Mouse (Mus musculus): ENCODE data around the gene Mthfr.

GRCm38 (mm10) chr4:148038600-148039253 lies at the start of gene Mthfr, which contains the start of gene Clcn6:
- TF ChIP-seq CTCF (IDR thresholded peaks at IDR 0.05; ENCODE audit: extremely low read depth, insufficient read depth, insufficient read length, insufficient replicate concordance) (no peak), POLR2A (IDR thresholded peaks at IDR 0.05; ENCODE audit: low read depth, low read length) (no peak; the same call in 1 of the 2 replicates)
